Mouse (Mus musculus): Measurements from ENCODE around the gene Gm11639.

GRCm38 (mm10) chr11:104662573-104662972, 22.9 kb upstream of the Gm11639 start:
- TF ChIP-seq EP300 (IDR thresholded peaks at IDR 0.05; ENCODE audit: insufficient read depth, low read depth, low read length) (no peak), CTCF (IDR thresholded peaks at IDR 0.05; ENCODE audit: low read depth, low read length) (no peak)
